Mouse (Mus musculus) embryonic stem cell, embryonic (primary cell): ENCODE data around the gene Adamts13.

Source experiments
- CTCF ChIA-PET, 4 experiments: fragments of 300-600 bp in 2 of 4; fragments of 350-600 bp in 2 of 4; sonication (Branson Sonifier 250); formaldehyde crosslinking; loops; one replicate each; lab custom pipeline; 2022; ENCODE audit warnings: inconsistent platforms in 2 of 4; lab: Charles Lee
- POLR2A ChIA-PET, 4 experiments: fragments of 300-600 bp in 2 of 4; fragments of 350-600 bp in 2 of 4; sonication (Branson Sonifier 250); formaldehyde crosslinking; loops; one replicate each; lab custom pipeline; 2022; ENCODE audit warnings: antibody characterized with exemption in 4 of 4, inconsistent platforms in 1 of 4; lab: Charles Lee

The Adamts13 gene

GRCm38 (mm10) chr2:27042131-27042844 lies 69.1 kb downstream of the Adamts13 start:
- POLR2A ChIA-PET = interaction anchor here in 1 of 4 experiments (0.7 kb wide), 1 partner anchor 438 kb away, joined by 4 read pairs; the partner anchor contains the start of gene Agpat2
- CTCF ChIA-PET = interaction anchor here in 3 of 4 experiments (0.7 to 8.7 kb wide), 10 partner anchors 24 to 386 kb away, joined by 3 to 99 read pairs (median 4); partner anchors contain the start of gene Fam163b (in 1 of the 3)

GRCm38 (mm10) chr2:27043461-27043860 lies 70.2 kb downstream of the Adamts13 start:
- POLR2A ChIA-PET = interaction anchor here in 1 of 4 experiments (1.0 to 1.6 kb wide), 4 partner anchors 16 to 439 kb away, joined by 3 to 4 read pairs (median 4); partner anchors contain the start of genes Agpat2 and Slc2a6

GRCm38 (mm10) chr2:27044166-27044565 lies 71.0 kb downstream of the Adamts13 start:
- ChIA-PET POLR2A (interaction anchor here in 1 of 4 experiments (1.0 to 1.6 kb wide), 3 partner anchors 26 to 440 kb away, joined by 3 to 4 read pairs (median 4); partner anchors contain the start of gene Agpat2), CTCF (interaction anchor here (0.6 to 8.7 kb wide), 26 partner anchors 11 to 398 kb away, joined by 3 to 99 read pairs (median 3); partner anchors contain the start of genes Sardh (in 2 of the 4), Brd3os (in 1 of the 4), Mymk (in 1 of the 4) and Slc2a6 (in 1 of the 4))

More at GRCm38 (mm10) chr2:27043461-27043860, 70.2 kb downstream of the Adamts13 start:
- CTCF ChIA-PET = interaction anchor here (0.6 to 8.7 kb wide), 31 partner anchors 10 to 1221 kb away, joined by 3 to 99 read pairs (median 3); partner anchors contain the start of genes Sardh (in 2 of the 4), Slc2a6 (in 2 of the 4), Brd3os (in 1 of the 4) and Mymk (in 1 of the 4)

GRCm38 (mm10) chr2:27044641-27045040 lies 71.4 kb downstream of the Adamts13 start:
- ChIA-PET POLR2A (interaction anchor here in 2 of 4 experiments (0.9 to 1.6 kb wide), 3 partner anchors 27 to 408 kb away, joined by 3 to 4 read pairs (median 4); no protein-coding TSS in a partner anchor), CTCF (interaction anchor here in 3 of 4 experiments (1.2 to 8.7 kb wide), 6 partner anchors 27 to 383 kb away, joined by 3 to 99 read pairs (median 7); partner anchors contain the start of gene Vav2 (in 1 of the 3))

GRCm38 (mm10) chr2:27045979-27046770 lies 73.0 kb downstream of the Adamts13 start:
- CTCF ChIA-PET = interaction anchor here in 3 of 4 experiments (0.6 to 1.3 kb wide), 7 partner anchors 79 to 392 kb away, joined by 3 to 4 read pairs (median 3); no protein-coding TSS in a partner anchor

GRCm38 (mm10) chr2:27049408-27049807 lies 76.2 kb downstream of the Adamts13 start:
- ChIA-PET POLR2A (interaction anchor here in 1 of 4 experiments (0.6 kb wide), 1 partner anchor 1300 kb away, joined by 3 read pairs; no protein-coding TSS in a partner anchor), CTCF (interaction anchor here in 3 of 4 experiments (0.6 to 2.2 kb wide), 3 partner anchors 10 to 187 kb away, joined by 4 to 7 read pairs (median 7); no protein-coding TSS in a partner anchor)

More at GRCm38 (mm10) chr2:27045979-27046770, 73.0 kb downstream of the Adamts13 start:
- POLR2A ChIA-PET = no interaction called here

GRCm38 (mm10) chr2:27058251-27058650 lies 85.0 kb downstream of the Adamts13 start:
- ChIA-PET CTCF (no interaction called here), POLR2A (interaction anchor here in 1 of 4 experiments (0.7 kb wide), 1 partner anchor 811 kb away, joined by 3 read pairs; no protein-coding TSS in a partner anchor)

- CTCF ChIA-PET = no interaction called here
- POLR2A ChIA-PET = no interaction called here
Observed at GRCm38 (mm10) chr2:27058751-27059150, 85.5 kb downstream of the Adamts13 start.

- ChIA-PET POLR2A (no interaction called here), CTCF (no interaction called here)
Observed at GRCm38 (mm10) chr2:27059187-27059586, 86.0 kb downstream of the Adamts13 start.
